Mouse (Mus musculus) heart, adult 2 months (tissue): ENCODE data around the gene 1700012B09Rik.

ENCODE experiments used
- CTCF ChIP-seq: fragments of 200-600 bp; IDR thresholded peaks from 2 replicates; pipeline ENCODE4 v1.8.1; 2022; ENCODE audit warnings: antibody characterized with exemption, mild to moderate bottlenecking, moderate library complexity
- POLR2A ChIP-seq: fragments of 200-500 bp; IDR thresholded peaks from 2 replicates; pipeline ENCODE4 v1.6.1; 2011; ENCODE audit warnings: mild to moderate bottlenecking, low read depth, low read length, control low read depth; ENCODE audit not compliant: insufficient read depth

DNA sequence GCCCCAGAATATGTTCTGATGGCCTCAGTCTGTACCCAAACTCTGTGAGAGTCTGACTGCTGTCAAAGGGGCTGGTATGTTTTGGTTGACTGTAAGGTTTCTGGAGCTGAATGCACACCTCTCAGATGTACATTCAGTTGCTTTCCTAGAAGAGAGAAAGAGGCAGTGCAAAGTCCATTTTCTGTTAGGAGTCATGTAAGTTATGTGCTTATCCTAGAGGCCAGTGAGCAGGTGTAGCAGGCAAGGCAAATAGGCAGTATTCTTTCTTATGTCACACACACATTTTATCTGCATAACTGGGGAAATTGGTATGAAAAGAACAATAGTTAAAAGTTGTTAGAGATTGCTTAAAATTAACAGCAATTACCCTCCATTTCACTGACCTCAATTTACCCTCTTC, 16.9 kb downstream of the 1700012B09Rik start:
- TF ChIP-seq POLR2A (no peak), CTCF (no peak)
